Mouse (Mus musculus) CH12.LX (cell line): ENCODE results near the gene Chga. TPM values are rescaled to one million over a fixed set of nuclear protein-coding genes. Genes with fewer than 3 reads are reported as not detected.

ENCODE experiments used
- DNase-seq: peaks from one replicate; pipeline ENCODE4 v3.0.0-alpha.2; 2013; ENCODE audit errors: extremely low read depth
- H3K27ac ChIP-seq: 2 replicates; pipeline ENCODE4 v1.5.1; 2012; ENCODE audit warnings: low read depth, mild to moderate bottlenecking, control low read depth, moderate library complexity; ENCODE audit not compliant: insufficient read depth
- H3K27me3 ChIP-seq: replicated peaks from 2 replicates; pipeline ENCODE3; 2012; ENCODE audit warnings: inconsistent platforms
- H3K36me3 ChIP-seq, 2 experiments: replicated peaks in 1 of 2; 2 replicates each; pipeline versions ENCODE3 to v1.6.1; 2012; ENCODE audit warnings: inconsistent platforms in 1 of 2, low read length in 1 of 2, mild to moderate bottlenecking in 1 of 2, mixed read lengths in 1 of 2, moderate library complexity in 1 of 2; ENCODE audit not compliant: control insufficient read depth in 1 of 2, insufficient read depth in 1 of 2
- H3K4me1 ChIP-seq, 2 experiments: 2 replicates each; pipeline ENCODE4 v1.6.1; 2012; ENCODE audit warnings: inconsistent platforms in 1 of 2, moderate library complexity in 1 of 2; ENCODE audit not compliant: insufficient read depth in 2 of 2, control insufficient read depth in 1 of 2
- H3K4me2 ChIP-seq: 2 replicates; pipeline ENCODE4 v1.6.1; 2012; ENCODE audit warnings: low read depth, mild to moderate bottlenecking, control low read depth; ENCODE audit not compliant: poor library complexity, insufficient read depth, severe bottlenecking
- H3K4me3 ChIP-seq, 3 experiments: fragments of 150-350 bp in 1 of 3; sonication (generic) in 1 of 3; replicated peaks in 1 of 3; 2 replicates each; pipeline versions ENCODE3 to v1.5.1; 2011 to 2012; ENCODE audit warnings: low read depth in 2 of 3, low read length in 2 of 3, mild to moderate bottlenecking in 2 of 3, moderate library complexity in 2 of 3, control low read depth in 1 of 3, improper control_type of control experiment in 1 of 3, inconsistent platforms in 1 of 3, mixed read lengths in 1 of 3; ENCODE audit not compliant: poor library complexity in 1 of 3
- H3K79me2 ChIP-seq: replicated peaks from 2 replicates; pipeline ENCODE4 v1.6.1; 2012; ENCODE audit warnings: mild to moderate bottlenecking, moderate library complexity; ENCODE audit not compliant: control insufficient read depth, poor library complexity, insufficient read depth, severe bottlenecking; ENCODE audit errors: extremely low read depth
- H3K9ac ChIP-seq: 2 replicates; pipeline ENCODE4 v1.6.1; 2012; ENCODE audit warnings: low read depth, mild to moderate bottlenecking, control low read depth, moderate library complexity; ENCODE audit not compliant: insufficient read depth
- H3K9me3 ChIP-seq: replicated peaks from 2 replicates; pipeline ENCODE3; 2012; ENCODE audit warnings: low read length, inconsistent platforms, mixed read lengths
- BHLHE40 ChIP-seq: IDR thresholded peaks from 2 replicates; pipeline ENCODE4 v1.6.1; 2011; ENCODE audit warnings: mild to moderate bottlenecking, low read depth, low read length, improper control_type of control experiment
- CHD1 ChIP-seq: IDR thresholded peaks from 2 replicates; pipeline ENCODE4 v1.6.1; 2012; ENCODE audit warnings: low read depth, low read length, improper control_type of control experiment, inconsistent platforms
- CTCF ChIP-seq, 2 experiments: IDR thresholded peaks in 1 of 2; conservative IDR thresholded peaks in 1 of 2; 2 replicates each; pipeline ENCODE4 v1.5.1; 2011 to 2012; ENCODE audit warnings: low read depth in 2 of 2, low read length in 2 of 2, improper control_type of control experiment in 1 of 2, inconsistent platforms in 1 of 2, mild to moderate bottlenecking in 1 of 2, moderate library complexity in 1 of 2
- EP300 ChIP-seq: IDR thresholded peaks from 2 replicates; pipeline ENCODE4 v1.6.1; 2011; ENCODE audit warnings: low read length, improper control_type of control experiment
- GABPA ChIP-seq: IDR thresholded peaks from 2 replicates; pipeline ENCODE4 v1.6.1; 2012; ENCODE audit warnings: low read depth, low read length, improper control_type of control experiment, inconsistent platforms; ENCODE audit not compliant: insufficient replicate concordance
- HCFC1 ChIP-seq: IDR thresholded peaks from 2 replicates; pipeline ENCODE4 v1.6.1; 2012; ENCODE audit warnings: low read depth, mild to moderate bottlenecking, inconsistent platforms, low read length, improper control_type of control experiment
- JUN ChIP-seq: IDR thresholded peaks from 2 replicates; pipeline ENCODE4 v1.6.1; 2011; ENCODE audit warnings: low read depth, mild to moderate bottlenecking, low read length, improper control_type of control experiment, moderate library complexity; ENCODE audit not compliant: insufficient read depth
- MAFK ChIP-seq: IDR thresholded peaks from 2 replicates; pipeline ENCODE4 v1.6.1; 2011; ENCODE audit warnings: low read length, improper control_type of control experiment; ENCODE audit not compliant: insufficient replicate concordance
- MAX ChIP-seq: IDR thresholded peaks from 2 replicates; pipeline ENCODE4 v1.6.1; 2011; ENCODE audit warnings: low read length, improper control_type of control experiment
- MAZ ChIP-seq: IDR thresholded peaks from 2 replicates; pipeline ENCODE4 v1.6.1; 2012; ENCODE audit warnings: low read depth, mild to moderate bottlenecking, inconsistent platforms, low read length, improper control_type of control experiment, moderate library complexity
- MEF2A ChIP-seq: IDR thresholded peaks from 2 replicates; pipeline ENCODE4 v1.6.1; 2014; ENCODE audit warnings: low read depth, mild to moderate bottlenecking, inconsistent platforms, low read length, improper control_type of control experiment, borderline replicate concordance
- MXI1 ChIP-seq: IDR thresholded peaks from 2 replicates; pipeline ENCODE4 v1.6.1; 2011; ENCODE audit warnings: mild to moderate bottlenecking, low read depth, low read length, improper control_type of control experiment
- NELFE ChIP-seq: IDR thresholded peaks from 2 replicates; pipeline ENCODE4 v1.6.1; 2011; ENCODE audit warnings: low read depth, low read length, improper control_type of control experiment
- NRF1 ChIP-seq: IDR thresholded peaks from 2 replicates; pipeline ENCODE4 v1.6.1; 2014; ENCODE audit warnings: low read depth, mild to moderate bottlenecking, inconsistent platforms, low read length, improper control_type of control experiment, moderate library complexity
- POLR2AphosphoS2 ChIP-seq: IDR thresholded peaks from 2 replicates; pipeline ENCODE4 v1.6.1; 2011; ENCODE audit warnings: low read depth, low read length, improper control_type of control experiment
- SMC3 ChIP-seq: IDR thresholded peaks from 2 replicates; pipeline ENCODE4 v1.6.1; 2011; ENCODE audit warnings: low read depth, low read length, improper control_type of control experiment
- TCF12 ChIP-seq: IDR thresholded peaks from 2 replicates; pipeline ENCODE4 v1.6.1; 2014; ENCODE audit warnings: low read depth, mild to moderate bottlenecking, inconsistent platforms, low read length, improper control_type of control experiment
- UBTF ChIP-seq: IDR thresholded peaks from 2 replicates; pipeline ENCODE4 v1.6.1; 2012; ENCODE audit warnings: low read depth, mild to moderate bottlenecking, inconsistent platforms, low read length, improper control_type of control experiment, moderate library complexity
- USF1 ChIP-seq: IDR thresholded peaks from 2 replicates; pipeline ENCODE4 v1.6.1; 2014; ENCODE audit warnings: low read depth, mild to moderate bottlenecking, inconsistent platforms, low read length, improper control_type of control experiment
- ZMIZ1 ChIP-seq: IDR thresholded peaks from 2 replicates; pipeline ENCODE4 v1.6.1; 2012; ENCODE audit warnings: low read depth, mild to moderate bottlenecking, inconsistent platforms, low read length, improper control_type of control experiment
- dilution Hi-C: fragments of 300-500 bp; cut with MboI; formaldehyde crosslinking; loops from 2 replicates; pipeline ENCODE4 v1.14.3; 2020; ENCODE audit warnings: low sequenced_read_pairs; ENCODE audit not compliant: extremely low pct_unique_long_range_greater_than_20kb, extremely low pct_ligation_motif_present
- in situ Hi-C: fragments of 300-500 bp; cut with MboI; formaldehyde crosslinking; loops from 3 replicates; pipeline ENCODE4 v1.14.3; 2019; ENCODE audit warnings: low sequenced_read_pairs, low pct_ligation_motif_present, low pct_unique_long_range_greater_than_20kb, mixed read lengths
- polyA plus RNA-seq: library from polyadenylated mRNA; unstranded; fragments of >175 nt; gene quantifications from 2 replicates; pipeline ENCODE4 v1.2.1, GENCODE M21; 2012; ENCODE audit warnings: low read depth; ENCODE audit not compliant: insufficient read length
- total RNA-seq, 2 experiments: library from RNA; depleted of rRNA; stranded (reverse); fragments of 300-350 nt in 1 of 2; fragments of >200 nt in 1 of 2; gene quantifications; 2 replicates each; pipeline ENCODE4 v1.2.3; 2012 to 2014

Gene Chga
- total and polyA plus RNA-seq, 3 experiments: not detected

DNA sequence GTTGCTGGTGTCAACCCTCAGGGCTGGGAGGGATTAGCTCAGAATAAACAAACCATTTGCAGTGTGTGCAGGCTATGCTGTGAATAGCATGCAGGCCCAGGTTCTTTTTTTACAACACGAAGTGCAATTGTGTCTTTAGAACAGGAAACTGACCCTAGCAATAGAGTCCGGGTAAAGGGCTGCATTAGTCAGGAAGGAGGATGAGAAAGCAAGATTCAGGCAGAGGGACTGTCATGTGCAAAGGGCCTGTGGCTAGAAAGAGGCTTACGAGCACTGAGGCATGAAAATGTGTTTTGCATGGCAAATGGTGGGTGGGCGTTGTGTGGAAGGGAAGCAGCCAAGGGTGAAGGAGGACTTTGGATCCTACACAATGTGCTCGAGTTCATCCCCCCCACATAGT, 26.8 kb upstream of the Chga start:
- Histone ChIP-seq H3K79me2 (no peaks in the 10 kb centered on the region), H3K36me3 (no peaks in the 10 kb centered on the region), H3K27ac (0 out of 2 replicates have a peak overlapping the region, but pooled peaks have one; percentile 34), H3K9ac (no peak overlapping the region), H3K4me2 (no peak overlapping the region), H3K4me3 (no peak overlapping the region), H3K27me3 (no peaks in the 10 kb centered on the region), H3K4me1 (peaks cover 3 to 47% of the 10 kb centered on the region in 2 experiments; a peak in 3 of 4 replicates), H3K9me3 (no peaks in the 10 kb centered on the region)
- peak; percentile 83 for DNase-seq
- dilution Hi-C loops (no loop called here), in situ Hi-C loops (loop anchor here (5.0 kb wide), 2 partner anchors 44 to 179 kb away; no protein-coding TSS in a partner anchor)
- TF ChIP-seq NRF1: no peak
- TF ChIP-seq BHLHE40: peak; percentile 72
- TF ChIP-seq CTCF (conservative IDR thresholded peaks at IDR 0.05 in 1 of 2, IDR thresholded peaks at IDR 0.05 in 1 of 2; ENCODE audit: low read depth in 2 of 2, low read length in 2 of 2): no peak
- 0 out of 2 replicates have a peak, but pooled peaks have one; percentile 34 for TF ChIP-seq EP300
- TF ChIP-seq MAFK: peak; percentile 30; the same call in 1 of the 2 replicates
- TF ChIP-seq SMC3: no peak
- TF ChIP-seq MEF2A: 0 out of 2 replicates have a peak, but pooled peaks have one; percentile 45
- 0 out of 2 replicates have a peak, but pooled peaks have one; percentile 9 for TF ChIP-seq MAX

DNA sequence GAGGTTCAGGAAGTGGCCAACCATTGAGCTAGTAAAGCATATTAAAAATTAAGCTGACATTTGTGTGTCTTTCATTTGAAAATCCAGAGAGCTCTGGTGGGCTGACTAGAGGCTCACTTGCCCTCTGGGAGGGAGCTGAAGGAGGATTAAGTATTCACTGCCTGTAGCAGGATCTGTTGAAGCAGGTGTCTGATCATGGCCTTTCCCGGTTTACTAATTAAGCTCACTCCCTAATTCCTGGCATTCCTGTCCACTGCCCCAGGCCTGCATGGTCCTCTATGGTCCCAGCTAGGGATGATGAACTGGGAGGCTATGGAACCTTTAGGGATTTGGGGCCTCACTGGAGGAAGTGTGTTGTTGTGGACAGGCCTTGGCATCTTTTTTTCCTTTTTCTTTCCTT, 19.0 kb upstream of the Chga start:
- no peaks in the 10 kb centered on the region for H3K79me2 ChIP-seq
- no peak overlapping the region for H3K9ac ChIP-seq
- dilution Hi-C loops: no loop called here
- TF ChIP-seq CHD1 (no peak), HCFC1 (no peak), NELFE (no peak), UBTF (no peak), BHLHE40 (no peak), MAZ (no peak), USF1 (no peak), JUN (no peak), MAFK (no peak), GABPA (no peak), MXI1 (no peak), ZMIZ1 (no peak), TCF12 (no peak), POLR2AphosphoS2 (no peak), EP300 (no peak)
- H3K4me2 ChIP-seq: no peak overlapping the region
- H3K4me3 ChIP-seq: no peak overlapping the region
- peaks cover 2% of the 10 kb centered on the region for H3K9me3 ChIP-seq
- no peak overlapping the region for H3K27ac ChIP-seq
- DNase-seq: no peak
- 0 out of 4 replicates have a peak, but pooled peaks cover 0 to 2% of the 10 kb centered on the region in 2 experiments for H3K4me1 ChIP-seq
- H3K27me3 ChIP-seq: no peaks in the 10 kb centered on the region
- in situ Hi-C loops: no loop called here
- H3K36me3 ChIP-seq: no peaks in the 10 kb centered on the region
